Mouse (Mus musculus) cerebellum, adult 2 months (tissue): ENCODE measurements around the gene Hs3st2.

Source experiments
- CTCF ChIP-seq: fragments of 200-500 bp; IDR thresholded peaks from 2 replicates; pipeline ENCODE4 v1.5.1; 2011; ENCODE audit warnings: low read depth, mild to moderate bottlenecking, control low read depth, low read length, moderate library complexity, borderline replicate concordance; ENCODE audit not compliant: insufficient read depth
- POLR2A ChIP-seq: fragments of 200-500 bp; IDR thresholded peaks from 2 replicates; pipeline ENCODE4 v1.6.1; 2011; ENCODE audit warnings: low read length, control low read depth, borderline replicate concordance; ENCODE audit not compliant: insufficient read depth

- TF ChIP-seq CTCF (no peak), POLR2A (no peak)
Measured at GRCm38 (mm10) chr7:121458075-121458474, 66.4 kb downstream of the Hs3st2 start.
